Mouse (Mus musculus) lung, postnatal 14 days (tissue): ENCODE data around the gene Taf11.

Source experiments
- DNase-seq: peaks from one replicate; pipeline ENCODE4 v3.0.0; 2021

Gene Taf11

DNA sequence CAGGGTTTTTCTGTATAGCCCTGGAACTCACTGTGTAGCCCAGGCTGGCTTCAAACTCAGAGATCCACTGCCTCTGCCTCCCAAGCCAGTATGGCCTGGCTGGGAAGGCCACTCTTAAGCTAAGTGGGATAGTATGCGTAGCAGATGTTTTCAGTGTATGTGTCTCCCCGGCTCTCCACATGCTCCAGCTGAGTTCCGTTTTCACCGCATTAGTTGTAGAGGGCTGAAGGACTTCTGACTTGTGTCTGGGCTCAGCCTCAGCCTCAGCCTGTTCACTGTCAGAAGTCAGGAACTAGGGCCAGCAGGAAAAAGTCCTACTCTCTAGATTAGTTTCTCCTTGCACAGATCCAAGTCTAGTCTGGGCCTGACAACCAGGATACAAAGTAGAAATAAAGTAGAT, 6.7 kb upstream of the Taf11 start:
- peak; percentile 28 for DNase-seq

- DNase-seq: no peak
Measured at GRCm38 (mm10) chr17:27914742-27915141, 5.1 kb upstream of the Taf11 start.

GRCm38 (mm10) chr17:27911371-27911770, 1.7 kb upstream of the Taf11 start:
- no peak for DNase-seq

GRCm38 (mm10) chr17:27908888-27909621, 589 bp downstream of the Taf11 start, which contains the start of gene Anks1:
TSS of gene Anks1 (plus strand) at chr17:27909306.
- DNase-seq: peak; percentile 92

DNA sequence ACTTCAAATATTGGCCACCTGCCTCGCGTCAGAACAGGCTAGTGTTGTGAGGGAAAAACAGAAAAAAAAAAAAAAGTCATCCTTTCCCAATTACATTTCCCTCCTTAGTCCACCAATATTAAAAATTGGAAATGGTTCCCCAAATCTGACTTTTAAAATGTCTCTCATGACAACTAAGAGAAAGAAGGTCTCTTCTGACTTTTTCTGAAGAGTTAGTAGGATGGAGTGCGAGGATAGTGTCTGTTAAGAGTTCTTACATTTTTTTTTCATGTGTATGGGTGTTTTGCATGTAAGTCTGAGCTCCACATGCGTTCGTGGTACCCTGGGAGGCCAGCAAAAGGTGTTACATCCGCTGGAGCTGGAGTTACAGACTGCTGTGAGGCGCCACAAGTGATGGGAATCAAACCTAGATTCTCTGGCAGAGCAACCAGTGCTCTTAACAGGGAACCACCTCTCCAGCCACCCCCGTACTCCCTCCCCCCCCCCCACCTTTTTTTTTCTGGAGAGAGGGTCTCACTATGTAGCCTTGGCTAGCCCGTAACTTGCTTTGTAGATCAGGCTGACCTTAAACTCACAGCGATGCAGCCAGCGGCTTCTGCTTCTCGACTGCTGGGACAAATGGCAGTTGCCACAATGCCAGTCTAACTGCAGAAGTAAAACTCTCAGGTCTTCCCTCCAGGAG, 1.3 kb downstream of the Taf11 start:
- no peak for DNase-seq

- peak; percentile 95 for DNase-seq
Measured at GRCm38 (mm10) chr17:27907512-27908205, 2.0 kb downstream of the Taf11 start.

- DNase-seq: peak; percentile 33
Measured at GRCm38 (mm10) chr17:27886499-27887210, 23.0 kb downstream of the Taf11 start.

DNA sequence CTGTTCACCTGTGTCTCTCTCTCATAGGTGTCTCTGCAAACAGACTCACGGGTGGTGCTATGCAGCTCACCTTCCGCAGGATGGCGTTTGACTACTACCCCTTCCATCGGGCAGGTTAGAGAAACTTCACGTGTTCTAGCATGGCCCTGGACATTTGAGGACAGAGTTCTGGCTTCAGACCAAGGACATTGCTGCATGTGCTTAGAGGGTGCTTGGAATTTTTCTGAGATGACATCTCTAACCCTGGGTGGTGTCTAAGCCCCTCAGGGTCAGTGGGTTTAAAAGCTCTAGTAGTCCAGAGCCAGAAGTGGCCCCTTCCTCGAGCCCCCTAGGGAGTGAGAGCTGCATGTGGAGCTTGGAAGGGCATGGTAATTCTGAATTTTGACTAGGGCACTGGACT, 25.6 kb downstream of the Taf11 start:
- no peak for DNase-seq

DNA sequence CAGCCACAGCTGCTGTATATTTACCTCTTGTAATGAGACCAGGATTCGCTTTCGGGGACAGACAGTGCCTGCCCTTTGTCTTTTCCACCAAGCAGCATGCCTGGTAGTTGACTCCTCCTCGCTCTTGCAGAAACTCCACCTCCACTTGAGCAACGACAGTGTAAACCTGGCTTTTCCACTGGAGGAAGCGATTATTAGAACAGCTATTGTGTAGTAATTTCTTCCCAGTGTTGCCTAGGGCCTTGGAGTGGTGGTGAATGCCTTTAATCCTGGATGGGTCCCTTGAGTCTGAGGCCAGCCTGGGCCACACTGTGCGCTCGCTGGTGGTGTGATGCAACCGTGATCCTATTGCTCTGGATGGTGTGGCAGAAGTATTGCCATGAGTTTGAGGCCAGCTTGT, 26.5 kb downstream of the Taf11 start:
- no peak for DNase-seq

- DNase-seq: peak; percentile 37
Measured at GRCm38 (mm10) chr17:27881518-27881917, 28.1 kb downstream of the Taf11 start.

DNA sequence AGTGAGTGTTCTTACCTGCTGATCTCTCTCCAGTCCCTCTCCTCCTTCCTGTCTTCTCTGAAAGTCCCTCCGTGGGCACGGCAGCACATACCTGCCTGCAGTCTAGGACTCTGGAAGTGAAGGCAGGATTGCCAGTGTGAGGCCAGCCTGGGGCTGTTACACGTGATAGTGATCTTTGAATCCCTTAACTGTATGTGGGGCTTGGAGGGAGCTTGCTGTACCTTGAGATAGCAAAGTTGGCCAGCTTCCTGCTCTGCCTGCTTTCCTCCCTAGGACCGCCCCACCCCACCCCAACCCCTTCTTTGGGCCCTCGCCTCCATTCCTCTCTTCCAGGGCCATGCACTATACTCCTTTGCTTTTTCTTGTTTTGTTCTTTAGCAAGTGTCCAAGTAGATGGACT, 35.1 kb downstream of the Taf11 start:
- DNase-seq: no peak

DNA sequence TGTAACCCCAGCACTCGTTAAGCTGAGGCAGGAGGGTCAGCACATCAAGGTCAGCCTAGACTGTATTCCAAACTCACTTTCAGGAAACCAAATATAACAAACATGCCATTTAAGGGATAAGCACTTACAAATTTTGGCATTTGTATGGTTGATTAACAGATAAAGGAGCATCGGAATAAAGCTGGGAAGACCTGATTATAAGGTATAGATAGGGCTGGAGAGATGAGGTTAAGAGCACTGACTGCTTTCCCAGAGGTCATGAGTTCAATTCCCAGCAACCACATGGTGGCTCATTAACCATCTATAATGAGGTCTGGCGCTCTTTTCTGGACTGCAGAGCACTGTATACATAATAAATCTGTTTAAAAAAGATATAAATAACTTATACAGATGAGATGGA, 36.1 kb downstream of the Taf11 start:
- no peak for DNase-seq

DNA sequence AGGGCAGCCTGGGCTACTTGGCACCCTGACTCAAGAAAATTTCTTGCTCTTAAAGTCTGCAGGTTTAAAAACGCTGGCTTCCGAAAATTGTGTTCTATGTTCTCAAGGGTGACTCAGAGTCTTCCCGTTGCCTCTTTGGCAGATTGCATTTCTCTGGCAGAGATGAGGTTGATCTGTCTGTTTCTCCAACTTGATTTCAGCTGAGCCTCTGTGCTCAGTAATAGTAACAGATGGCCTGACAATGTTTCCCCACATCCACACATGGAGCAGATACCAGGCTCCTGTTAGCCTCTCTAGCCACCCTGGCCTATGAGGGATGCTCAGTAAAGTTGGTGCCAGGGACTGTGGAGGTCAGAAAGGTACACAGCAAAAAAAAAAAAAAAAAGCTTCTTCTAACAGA, 37.8 kb downstream of the Taf11 start:
- DNase-seq: no peak

DNA sequence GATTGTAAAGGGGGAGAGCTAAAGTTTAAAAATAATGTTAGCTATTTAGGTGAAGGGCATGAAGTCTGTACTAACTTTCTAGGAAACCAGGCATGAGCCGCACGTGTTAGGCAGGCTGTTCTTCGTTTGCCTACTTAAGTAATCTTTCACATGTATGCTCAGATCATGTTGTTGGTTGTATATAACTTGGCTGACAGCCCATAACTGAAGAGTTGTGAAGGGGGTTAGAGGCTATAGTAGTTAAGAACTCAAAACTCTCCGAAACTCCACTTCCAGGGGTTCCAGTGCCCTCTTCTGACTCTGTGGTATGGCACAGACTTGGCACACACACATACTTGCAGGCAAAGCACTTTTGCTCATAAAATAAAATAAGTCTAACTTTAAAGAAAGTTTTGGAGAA, 42.9 kb downstream of the Taf11 start:
- DNase-seq: no peak

DNA sequence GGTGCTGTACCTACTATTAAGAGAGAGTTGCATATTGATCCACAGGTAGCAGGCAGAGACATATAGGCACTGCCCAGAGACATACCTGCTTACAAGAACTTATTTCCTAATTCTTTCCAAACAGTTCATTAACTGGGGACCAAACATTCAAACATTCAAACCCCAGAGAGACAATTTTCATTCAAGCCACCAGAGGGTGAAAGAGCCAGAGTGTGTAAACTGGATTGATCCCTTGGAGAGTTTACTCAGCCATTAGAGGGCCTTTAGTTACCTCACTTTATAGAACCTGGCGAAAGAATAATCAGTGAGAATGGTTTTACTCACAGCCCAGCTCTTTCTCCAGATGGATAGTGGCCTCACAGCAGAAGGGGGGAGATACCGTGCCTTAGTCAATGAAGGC, 44.2 kb downstream of the Taf11 start:
- DNase-seq: no peak

GRCm38 (mm10) chr17:27859131-27859530, 50.5 kb downstream of the Taf11 start:
- DNase-seq: no peak

DNA sequence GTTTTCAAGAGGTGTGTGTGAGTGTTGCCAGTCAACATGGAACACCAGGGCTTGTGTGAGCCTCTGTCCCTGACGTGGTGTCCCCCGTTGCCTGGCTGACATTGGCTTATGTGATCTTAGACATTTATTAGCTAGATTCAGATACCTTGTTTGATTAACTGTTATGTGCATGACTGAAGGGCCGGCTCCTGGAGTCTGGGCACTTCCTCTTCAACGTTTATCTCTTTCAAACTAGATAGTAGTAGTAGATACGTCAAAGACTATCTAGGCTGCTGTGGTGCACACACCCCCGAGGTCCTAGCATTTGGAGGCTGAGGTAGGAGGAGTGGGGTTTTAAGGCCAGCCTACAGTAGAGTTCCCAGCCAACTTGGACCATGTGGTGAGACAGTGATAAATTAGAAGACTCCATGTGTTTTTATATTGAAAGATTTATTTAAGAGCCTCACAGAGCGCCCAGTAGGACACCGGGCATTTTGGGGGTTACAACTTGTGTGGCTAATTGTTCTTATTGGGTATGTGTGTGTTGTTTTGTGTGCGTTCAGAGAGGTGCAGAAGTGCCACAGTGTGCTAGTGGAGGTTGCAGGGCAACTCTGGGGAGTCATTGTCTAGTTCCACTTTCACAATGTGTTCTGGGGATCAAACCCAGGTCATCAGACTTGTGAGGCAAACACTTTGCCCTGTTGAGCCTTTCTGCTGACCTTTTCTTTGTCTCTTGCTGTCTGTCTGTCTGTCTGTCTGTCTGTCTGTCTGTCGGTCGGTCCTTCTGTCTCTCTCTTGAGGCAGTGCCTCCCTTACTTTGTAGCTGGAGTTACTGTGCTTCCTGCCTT, 51.8 kb downstream of the Taf11 start:
- DNase-seq: no peak

GRCm38 (mm10) chr17:27856798-27857648, 52.6 kb downstream of the Taf11 start:
- peak; percentile 53 for DNase-seq

DNA sequence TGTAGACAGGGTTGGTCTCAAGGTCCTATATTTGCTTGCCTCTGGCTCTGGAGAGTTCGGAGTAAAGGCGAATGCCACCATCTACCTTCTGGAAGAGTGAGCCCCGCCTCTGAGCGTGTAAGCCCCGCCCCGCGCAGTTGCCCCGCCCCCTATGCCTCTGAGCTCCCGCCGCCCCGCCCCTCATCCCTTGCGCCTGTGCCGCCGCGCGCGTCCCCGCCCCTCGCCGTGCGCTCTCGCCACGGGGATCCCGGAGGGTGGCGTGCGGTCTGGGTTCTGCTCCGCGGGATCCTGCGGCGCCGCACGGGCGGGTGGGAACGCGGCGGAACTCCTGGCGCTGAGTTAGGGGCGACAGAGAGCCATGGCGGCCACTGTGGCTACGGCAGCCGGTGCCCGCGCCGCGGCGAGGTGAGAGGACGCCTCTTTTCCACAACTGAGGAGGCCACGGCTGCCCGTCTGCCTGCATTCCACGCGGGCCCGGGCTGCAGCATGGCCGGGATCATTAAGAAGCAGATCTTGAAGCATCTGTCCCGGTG, 53.3 kb downstream of the Taf11 start, which contains the start of gene Uhrf1bp1:
Gene Uhrf1bp1, plus strand, starts transcription at position 177 of the 533 bp plus-strand sequence.
- DNase-seq: peak; percentile 86
